Mouse (Mus musculus) midbrain, embryonic 11.5 days (tissue): ENCODE measurements at regions not wholly inside any gene's neighbourhood (a gene's known extent, or its start where the extent isn't known, plus 50 kb on each side); places are given as distances from the start of the nearest gene placed in this dataset.

Experiments
- ATAC-seq: fragments of 200-750 bp; cut with Nextera tagmentation; 2 replicates; pipeline ENCODE4 v1.8.0; 2017; ENCODE audit warnings: moderate TSS enrichment, moderate library complexity; ENCODE audit not compliant: low FRiP score
- DNase-seq: peaks from one replicate; pipeline ENCODE4 v3.0.0; 2015; ENCODE audit warnings: low spot score; ENCODE audit errors: missing footprints
- H3K27ac ChIP-seq: fragments of 300-500 bp; sonication (generic); 2 replicates; pipeline ENCODE4 v1.5.1; 2014; ENCODE audit warnings: low read depth, low read length
- H3K27me3 ChIP-seq: fragments of 300-500 bp; sonication (generic); 2 replicates; pipeline ENCODE4 v1.6.1; 2014; ENCODE audit warnings: mild to moderate bottlenecking, low read length, moderate library complexity, mixed read lengths; ENCODE audit not compliant: control insufficient read depth, insufficient read depth
- H3K36me3 ChIP-seq: fragments of 300-500 bp; sonication (generic); 2 replicates; pipeline ENCODE4 v1.6.1; 2014; ENCODE audit warnings: mild to moderate bottlenecking, low read length, moderate library complexity, mixed read lengths; ENCODE audit not compliant: control insufficient read depth, insufficient read depth
- H3K4me1 ChIP-seq: fragments of 300-500 bp; sonication (generic); 2 replicates; pipeline ENCODE4 v1.6.1; 2014; ENCODE audit warnings: low read length; ENCODE audit not compliant: control insufficient read depth, insufficient read depth
- H3K4me2 ChIP-seq: fragments of 300-500 bp; sonication (generic); 2 replicates; pipeline ENCODE4 v1.6.1; 2014; ENCODE audit warnings: mild to moderate bottlenecking, moderate library complexity
- H3K4me3 ChIP-seq: fragments of 300-500 bp; sonication (generic); 2 replicates; pipeline ENCODE4 v1.5.1; 2014; ENCODE audit warnings: low read depth, low read length
- H3K9ac ChIP-seq: fragments of 300-500 bp; sonication (generic); 2 replicates; pipeline ENCODE4 v1.6.1; 2014; ENCODE audit warnings: low read length
- H3K9me3 ChIP-seq: fragments of 300-500 bp; sonication (generic); 2 replicates; pipeline ENCODE4 v1.6.1; 2016; ENCODE audit warnings: low read length; ENCODE audit not compliant: control insufficient read depth
- WGBS: fragments of 180-500 bp; shearing (Covaris S2); extraction: QIAGEN DNeasy Blood & Tissue Kit; methylation state at CpG from one replicate; pipeline ENCODE4 v1.1.7; 2014; 5-methylcytosine and 5-hydroxymethylcytosine counted together

DNA sequence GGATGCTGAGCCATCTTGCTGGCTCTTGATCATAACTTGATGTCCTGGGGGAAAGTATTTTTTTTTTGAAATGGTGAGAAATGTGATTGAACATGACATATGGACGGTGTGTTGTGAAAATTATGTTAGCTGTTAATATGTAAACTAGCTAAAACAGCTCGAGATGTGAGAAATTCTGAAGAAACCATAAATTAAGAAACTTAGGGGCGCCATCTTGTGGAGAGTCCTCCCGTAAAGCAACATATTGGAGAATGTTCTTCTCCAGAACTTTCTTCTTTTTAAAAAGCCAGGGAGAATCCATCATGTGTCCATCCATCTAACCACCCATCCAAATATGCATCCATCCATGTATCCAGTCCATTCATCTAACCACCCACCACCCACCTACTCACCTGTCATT, 158.7 kb upstream of the Eif4g2 start:
- Histone ChIP-seq H3K4me2 (no peak overlapping the region), H3K4me3 (no peak overlapping the region), H3K9me3 (no peaks in the 10 kb centered on the region; the same call in 1 of the 2 replicates), H3K36me3 (no peaks in the 10 kb centered on the region), H3K27ac (no peak overlapping the region), H3K4me1 (no peaks in the 10 kb centered on the region), H3K9ac (no peak overlapping the region), H3K27me3 (no peaks in the 10 kb centered on the region)
- WGBS: 61% methylated on average over 4 of the region's 4 CpGs
- ATAC-seq (no peak), DNase-seq (no peak)

DNA sequence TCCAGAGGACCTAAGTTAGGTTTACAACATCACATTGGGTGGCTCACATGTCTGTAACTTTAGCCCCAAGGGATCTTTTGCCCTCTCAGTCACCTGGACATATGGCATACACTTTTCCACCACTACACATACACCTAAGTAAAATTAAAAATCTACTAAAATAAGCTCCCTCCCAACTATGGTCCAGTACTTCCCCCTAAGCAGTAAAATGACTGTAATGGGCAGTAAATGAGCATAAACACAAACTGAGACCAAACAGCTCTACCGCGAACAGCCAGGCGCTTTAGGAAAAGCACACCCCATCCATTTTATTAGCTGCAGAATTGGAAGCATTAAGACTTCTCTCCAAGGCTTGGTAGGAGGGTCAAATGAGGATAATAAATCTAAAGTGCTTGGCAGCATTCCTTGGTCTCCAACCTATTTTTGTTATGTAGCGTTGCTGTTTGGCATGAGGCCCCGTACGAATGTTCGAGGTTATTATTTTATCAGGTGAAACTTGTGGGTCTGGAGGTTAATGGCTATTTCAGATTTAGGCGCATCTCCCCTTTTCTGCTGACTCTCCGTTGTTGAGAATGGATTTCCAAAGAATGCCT, 157.5 kb upstream of the Eif4g2 start:
- no peak overlapping the region for H3K9ac ChIP-seq
- H3K4me1 ChIP-seq: no peaks in the 10 kb centered on the region
- no peaks in the 10 kb centered on the region for H3K36me3 ChIP-seq
- no peak overlapping the region for H3K4me2 ChIP-seq
- no peak overlapping the region for H3K27ac ChIP-seq
- H3K27me3 ChIP-seq: no peaks in the 10 kb centered on the region
- no peak for ATAC-seq
- no peak overlapping the region for H3K4me3 ChIP-seq
- no peak for DNase-seq
- no peaks in the 10 kb centered on the region; the same call in 1 of the 2 replicates for H3K9me3 ChIP-seq
- WGBS: 93% methylated on average over 9 of the region's 9 CpGs

DNA sequence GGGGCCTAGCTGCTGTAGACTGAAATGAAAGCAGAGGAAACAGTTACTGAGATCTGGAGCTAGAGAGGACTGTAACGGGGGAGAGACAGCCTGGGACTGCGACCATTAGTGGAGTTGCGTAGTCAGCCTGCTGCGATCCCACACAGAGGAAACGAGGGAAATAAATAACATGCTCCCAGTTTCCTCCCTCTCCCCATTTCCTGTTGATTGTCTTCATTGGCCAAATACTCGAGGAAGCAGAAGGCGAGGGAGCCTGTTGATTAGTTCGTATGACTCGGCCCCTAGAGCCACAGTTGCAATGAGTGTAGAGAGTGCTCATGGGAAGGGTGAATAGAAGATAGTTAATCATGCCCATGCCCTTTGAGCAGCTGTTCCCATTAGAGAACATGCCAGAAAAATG, 155.0 kb upstream of the Eif4g2 start:
- DNase-seq: no peak
- Histone ChIP-seq H3K9me3 (no peaks in the 10 kb centered on the region; the same call in 1 of the 2 replicates), H3K27me3 (no peaks in the 10 kb centered on the region), H3K27ac (no peak overlapping the region), H3K4me2 (no peak overlapping the region), H3K4me3 (no peak overlapping the region), H3K36me3 (no peaks in the 10 kb centered on the region), H3K4me1 (no peaks in the 10 kb centered on the region), H3K9ac (no peak overlapping the region)
- 87% methylated on average over 9 of the region's 9 CpGs for WGBS
- no peak for ATAC-seq

DNA sequence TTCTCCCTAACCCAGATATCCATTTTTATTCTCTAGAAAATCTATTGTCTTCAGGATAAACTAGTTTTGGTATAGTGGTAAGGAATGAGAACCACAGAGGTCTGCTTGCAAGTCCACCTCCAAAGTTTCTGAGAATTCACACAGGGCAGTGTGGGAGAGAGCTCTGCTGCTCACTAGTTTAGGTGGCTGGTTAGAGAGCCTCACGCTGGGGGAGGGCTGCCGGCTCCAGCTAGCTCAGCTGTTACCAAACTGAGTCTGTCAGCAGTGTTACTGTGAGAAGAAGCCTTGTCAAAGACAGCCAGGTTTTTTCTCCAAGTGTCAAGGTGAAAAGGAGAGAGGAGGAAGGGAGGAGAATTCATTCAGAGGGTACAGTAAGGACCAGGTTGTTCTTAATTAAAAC, 147.8 kb upstream of the Eif4g2 start:
- ATAC-seq (no peak), DNase-seq (no peak)
- Histone ChIP-seq H3K4me3 (no peak overlapping the region), H3K27ac (no peak overlapping the region), H3K9ac (no peak overlapping the region), H3K9me3 (no peaks in the 10 kb centered on the region), H3K27me3 (no peaks in the 10 kb centered on the region), H3K4me1 (no peaks in the 10 kb centered on the region), H3K36me3 (no peaks in the 10 kb centered on the region), H3K4me2 (no peak overlapping the region)
- WGBS: 90% methylated on average over 2 of the region's 2 CpGs

DNA sequence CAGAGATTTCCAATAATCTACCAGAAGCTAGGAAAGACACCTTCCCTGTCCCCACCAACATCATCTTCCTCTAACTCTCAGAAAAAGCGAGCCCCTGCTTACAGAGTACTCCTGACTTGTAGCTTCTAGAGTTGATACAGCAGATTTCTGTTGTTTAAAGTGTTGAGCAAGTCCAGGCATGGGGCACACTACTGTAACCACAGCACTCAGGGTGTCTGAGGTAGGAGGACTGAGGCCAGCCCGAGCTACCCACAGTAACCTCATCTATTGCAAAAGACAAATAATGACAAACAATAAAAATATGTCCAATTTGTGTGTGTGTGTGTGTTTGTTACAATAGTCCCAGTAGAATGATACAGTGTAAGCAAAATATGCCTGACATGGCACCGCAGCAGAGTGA, 144.3 kb upstream of the Eif4g2 start:
- H3K9me3 ChIP-seq: no peaks in the 10 kb centered on the region
- H3K36me3 ChIP-seq: no peaks in the 10 kb centered on the region
- H3K4me1 ChIP-seq: no peaks in the 10 kb centered on the region
- no peak overlapping the region for H3K9ac ChIP-seq
- H3K27me3 ChIP-seq: no peaks in the 10 kb centered on the region
- WGBS: 80% methylated on average over 3 of the region's 3 CpGs
- H3K4me3 ChIP-seq: no peak overlapping the region
- ATAC-seq (no peak), DNase-seq (no peak)
- H3K27ac ChIP-seq: no peak overlapping the region
- H3K4me2 ChIP-seq: no peak overlapping the region

DNA sequence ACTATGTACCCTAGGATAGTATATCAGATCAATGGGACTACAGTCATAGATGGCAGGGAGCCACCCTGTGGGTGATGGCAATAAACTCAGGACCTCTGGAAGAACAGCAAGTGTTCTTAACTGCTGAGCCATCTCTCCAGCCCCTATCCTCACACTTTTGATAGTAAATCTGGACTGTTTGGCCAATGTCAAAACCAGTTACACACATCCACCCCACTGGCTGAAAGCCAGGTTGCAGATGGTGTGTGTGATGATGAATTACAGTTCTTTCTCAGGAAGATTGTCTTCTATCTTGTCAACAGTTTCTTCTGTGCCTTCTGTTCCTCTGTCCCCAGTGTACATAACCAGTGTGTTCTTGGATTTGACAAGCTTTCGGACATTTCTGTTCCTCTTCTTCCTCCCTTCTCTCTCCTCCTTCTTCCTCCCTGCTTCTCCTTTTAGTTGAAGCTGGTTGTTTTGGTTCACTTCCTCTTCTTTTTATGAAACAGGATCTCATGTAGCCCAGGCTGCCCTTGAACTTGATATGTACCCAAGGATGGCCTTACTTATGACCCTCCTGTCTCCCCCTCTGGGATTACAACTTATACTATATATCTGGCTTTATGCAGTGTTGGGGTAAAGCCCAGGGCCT, 143.3 kb upstream of the Eif4g2 start:
- 87% methylated on average over 1 of the region's 1 CpGs for WGBS
- no peak overlapping the region for H3K9ac ChIP-seq
- H3K4me2 ChIP-seq: no peak overlapping the region
- no peak for ATAC-seq
- no peak overlapping the region for H3K27ac ChIP-seq
- no peak overlapping the region for H3K4me3 ChIP-seq
- no peaks in the 10 kb centered on the region for H3K4me1 ChIP-seq
- no peak for DNase-seq
- no peaks in the 10 kb centered on the region for H3K36me3 ChIP-seq
- no peaks in the 10 kb centered on the region for H3K9me3 ChIP-seq
- H3K27me3 ChIP-seq: no peaks in the 10 kb centered on the region

DNA sequence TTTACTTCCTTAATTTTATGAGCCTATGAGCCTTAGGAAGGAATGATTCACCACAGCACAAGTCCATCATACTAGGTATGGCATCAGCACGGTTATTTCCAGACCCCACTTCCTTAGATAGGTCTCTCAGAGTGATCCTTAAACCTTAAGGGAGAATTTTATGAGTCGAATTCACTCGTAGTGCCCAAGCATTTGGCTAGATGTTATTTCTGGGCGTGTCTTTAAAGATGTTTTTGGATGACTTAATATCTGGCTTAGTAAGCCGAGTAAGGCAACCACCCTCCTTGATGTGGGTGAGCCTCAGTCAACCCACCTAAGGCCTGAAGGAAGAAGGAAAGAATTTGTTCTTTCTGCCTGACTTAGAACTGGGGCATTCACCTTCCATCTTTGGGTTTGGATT, 132.8 kb upstream of the Eif4g2 start:
- H3K4me1 ChIP-seq: no peaks in the 10 kb centered on the region
- 82% methylated on average over 5 of the region's 5 CpGs for WGBS
- DNase-seq (no peak), ATAC-seq (no peak)
- H3K4me2 ChIP-seq: no peak overlapping the region
- H3K27me3 ChIP-seq: no peaks in the 10 kb centered on the region
- H3K27ac ChIP-seq: no peak overlapping the region
- no peaks in the 10 kb centered on the region; the same call in 1 of the 2 replicates for H3K9me3 ChIP-seq
- H3K36me3 ChIP-seq: no peaks in the 10 kb centered on the region
- H3K9ac ChIP-seq: no peak overlapping the region
- H3K4me3 ChIP-seq: no peak overlapping the region

DNA sequence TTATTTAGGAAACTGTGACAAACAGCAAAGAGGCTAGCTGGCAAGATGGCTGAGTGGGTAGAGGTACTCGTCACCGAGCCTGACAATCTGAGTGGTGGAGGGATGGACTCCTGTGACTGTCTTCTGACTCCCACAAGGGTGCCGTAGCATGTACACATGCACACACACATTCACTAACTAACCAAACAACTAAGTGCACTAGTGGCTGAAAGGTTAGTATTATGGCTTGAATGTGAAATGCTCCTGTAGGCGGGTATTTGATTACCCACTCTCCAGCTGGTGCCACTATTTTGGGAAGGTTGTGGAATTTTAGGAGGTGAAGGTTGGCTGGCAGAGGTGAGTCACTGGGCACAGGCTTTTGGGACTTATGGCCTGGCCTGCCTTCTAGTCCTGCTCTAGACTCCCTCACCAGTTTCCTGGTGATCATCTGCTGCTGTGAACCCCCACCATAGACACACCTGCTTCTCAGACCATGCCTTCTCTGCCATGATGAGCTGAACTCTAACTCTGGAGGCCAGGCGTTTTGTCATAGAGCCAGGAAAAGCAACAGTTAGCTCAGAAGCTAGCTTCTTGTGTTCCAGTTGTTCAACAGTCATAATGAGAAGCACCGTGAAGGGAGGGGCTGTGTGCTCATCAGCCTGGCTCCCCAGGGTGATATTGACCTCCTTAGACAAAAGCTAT, 131.5 kb upstream of the Eif4g2 start:
- DNase-seq: no peak
- Histone ChIP-seq H3K4me2 (no peak overlapping the region), H3K9me3 (no peaks in the 10 kb centered on the region), H3K27ac (no peak overlapping the region), H3K36me3 (no peaks in the 10 kb centered on the region), H3K4me1 (no peaks in the 10 kb centered on the region), H3K9ac (no peak overlapping the region), H3K27me3 (no peaks in the 10 kb centered on the region), H3K4me3 (no peak overlapping the region)
- WGBS: 87% methylated on average over 6 of the region's 6 CpGs
- no peak for ATAC-seq

DNA sequence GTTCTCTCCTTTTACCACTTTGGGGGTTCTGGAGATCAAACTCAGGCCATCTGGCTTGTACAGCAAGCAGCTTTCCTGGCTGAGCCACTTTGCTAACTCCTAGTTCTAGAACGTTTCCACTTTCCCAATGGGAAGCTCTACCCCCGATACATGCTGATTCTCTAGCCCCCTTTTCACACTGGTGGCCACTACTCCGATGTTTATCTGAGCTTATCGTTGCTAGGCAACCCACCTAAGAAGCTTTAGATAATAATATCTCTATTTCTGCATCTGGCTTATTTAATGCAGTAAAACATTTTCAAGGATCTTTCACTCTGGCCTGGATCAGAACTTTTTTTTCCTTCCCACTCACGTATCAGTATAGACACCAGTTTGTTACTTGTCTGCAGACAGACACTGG, 129.4 kb upstream of the Eif4g2 start:
- no peaks in the 10 kb centered on the region for H3K27me3 ChIP-seq
- DNase-seq (no peak), ATAC-seq (no peak)
- no peaks in the 10 kb centered on the region for H3K4me1 ChIP-seq
- H3K4me3 ChIP-seq: no peak overlapping the region
- H3K9ac ChIP-seq: no peak overlapping the region
- no peak overlapping the region for H3K27ac ChIP-seq
- H3K4me2 ChIP-seq: no peak overlapping the region
- WGBS: 57% methylated on average over 5 of the region's 5 CpGs
- no peaks in the 10 kb centered on the region for H3K36me3 ChIP-seq
- H3K9me3 ChIP-seq: no peaks in the 10 kb centered on the region
